Mouse (Mus musculus) MEL (cell line): ENCODE measurements around the gene Ager. TPM values are rescaled to one million over a fixed set of nuclear protein-coding genes. Genes with fewer than 3 reads are reported as not detected.

Source experiments
- DNase-seq: peaks from one replicate; pipeline ENCODE4 v3.0.0; 2011; ENCODE audit warnings: low read depth, low spot score
- H3K27ac ChIP-seq: 2 replicates; pipeline ENCODE4 v1.5.1; 2012; ENCODE audit warnings: low read depth, mild to moderate bottlenecking, control low read depth, low read length, moderate library complexity; ENCODE audit not compliant: control insufficient read depth
- H3K27me3 ChIP-seq, 2 experiments: fragments of 150-350 bp in 1 of 2; sonication (generic) in 1 of 2; 2 replicates each; pipeline ENCODE4 v1.6.1; 2012; ENCODE audit warnings: low read length in 2 of 2, mild to moderate bottlenecking in 2 of 2, improper control_type of control experiment in 1 of 2, moderate library complexity in 1 of 2; ENCODE audit not compliant: insufficient read depth in 2 of 2, control insufficient read depth in 1 of 2
- H3K36me3 ChIP-seq, 2 experiments: 2 replicates each; pipeline ENCODE4 v1.6.1; 2012 to 2014; ENCODE audit warnings: low read length in 2 of 2, improper control_type of control experiment in 1 of 2, inconsistent platforms in 1 of 2, mild to moderate bottlenecking in 1 of 2; ENCODE audit not compliant: insufficient read depth in 2 of 2, control insufficient read depth in 1 of 2
- H3K4me1 ChIP-seq, 2 experiments: fragments of 150-350 bp in 1 of 2; sonication (generic) in 1 of 2; 2 replicates each; pipeline ENCODE4 v1.6.1; 2012; ENCODE audit warnings: low read length in 2 of 2, improper control_type of control experiment in 1 of 2, mild to moderate bottlenecking in 1 of 2; ENCODE audit not compliant: insufficient read depth in 2 of 2, control insufficient read depth in 1 of 2
- H3K4me3 ChIP-seq, 2 experiments: fragments of 150-350 bp in 1 of 2; sonication (generic) in 1 of 2; 2 replicates each; pipeline ENCODE4 v1.5.1; 2012; ENCODE audit warnings: low read depth in 2 of 2, low read length in 2 of 2, mild to moderate bottlenecking in 2 of 2, moderate library complexity in 2 of 2, control low read depth in 1 of 2, improper control_type of control experiment in 1 of 2; ENCODE audit not compliant: control insufficient read depth in 1 of 2, insufficient read depth in 1 of 2
- H3K79me2 ChIP-seq: 2 replicates; pipeline ENCODE4 v1.6.1; 2012; ENCODE audit warnings: mild to moderate bottlenecking, low read length, moderate library complexity; ENCODE audit not compliant: control insufficient read depth, poor library complexity, insufficient read depth
- H3K9ac ChIP-seq: 2 replicates; pipeline ENCODE4 v1.6.1; 2012; ENCODE audit warnings: low read depth, mild to moderate bottlenecking, control low read depth, low read length, moderate library complexity; ENCODE audit not compliant: control insufficient read depth, poor library complexity, severe bottlenecking
- H3K9me3 ChIP-seq: fragments of 150-350 bp; sonication (generic); replicated peaks from 2 replicates; pipeline ENCODE4 v1.6.1; 2012; ENCODE audit warnings: mild to moderate bottlenecking, low read length, improper control_type of control experiment, moderate library complexity; ENCODE audit not compliant: insufficient read depth
- BHLHE40 ChIP-seq: IDR thresholded peaks from 2 replicates; pipeline ENCODE4 v1.6.1; 2012; ENCODE audit warnings: low read depth, mild to moderate bottlenecking, inconsistent platforms, low read length, improper control_type of control experiment, borderline replicate concordance
- CHD1 ChIP-seq: IDR thresholded peaks from 2 replicates; pipeline ENCODE4 v1.6.1; 2012; ENCODE audit warnings: low read depth, mild to moderate bottlenecking, inconsistent platforms, low read length, improper control_type of control experiment
- CTCF ChIP-seq, 3 experiments: IDR thresholded peaks in 2 of 3; conservative IDR thresholded peaks in 1 of 3; 2 replicates each; pipeline ENCODE4 v1.5.1; 2011 to 2012; ENCODE audit warnings: low read length in 3 of 3, low read depth in 2 of 3, mild to moderate bottlenecking in 2 of 3, improper control_type of control experiment in 1 of 3, inconsistent platforms in 1 of 3, mixed read lengths in 1 of 3, moderate library complexity in 1 of 3; ENCODE audit not compliant: control insufficient read depth in 1 of 3, insufficient read depth in 1 of 3, poor library complexity in 1 of 3, severe bottlenecking in 1 of 3
- E2F4 ChIP-seq: IDR thresholded peaks from 2 replicates; pipeline ENCODE4 v1.6.1; 2011; ENCODE audit warnings: low read depth, low read length, improper control_type of control experiment, borderline replicate concordance
- EP300 ChIP-seq, 2 experiments: IDR thresholded peaks; 2 replicates each; pipeline ENCODE4 v1.6.1; 2011; ENCODE audit warnings: improper control_type of control experiment in 2 of 2, low read length in 2 of 2, low read depth in 1 of 2, mild to moderate bottlenecking in 1 of 2
- HCFC1 ChIP-seq: IDR thresholded peaks from 2 replicates; pipeline ENCODE4 v1.6.1; 2012; ENCODE audit warnings: low read depth, mild to moderate bottlenecking, inconsistent platforms, low read length, improper control_type of control experiment, moderate library complexity
- MAFK ChIP-seq: IDR thresholded peaks from 2 replicates; pipeline ENCODE4 v1.6.1; 2011; ENCODE audit warnings: low read depth, mild to moderate bottlenecking, low read length, improper control_type of control experiment, borderline replicate concordance
- MAX ChIP-seq: IDR thresholded peaks from 2 replicates; pipeline ENCODE4 v1.6.1; 2011; ENCODE audit warnings: low read length, improper control_type of control experiment
- MAZ ChIP-seq: IDR thresholded peaks from 2 replicates; pipeline ENCODE4 v1.6.1; 2012; ENCODE audit warnings: low read depth, mild to moderate bottlenecking, inconsistent platforms, low read length, improper control_type of control experiment
- MEF2A ChIP-seq: IDR thresholded peaks from 2 replicates; pipeline ENCODE4 v1.6.1; 2014; ENCODE audit warnings: low read depth, mild to moderate bottlenecking, inconsistent platforms, low read length, improper control_type of control experiment; ENCODE audit not compliant: poor library complexity, insufficient replicate concordance, severe bottlenecking; ENCODE audit errors: extremely low read depth
- MXI1 ChIP-seq: IDR thresholded peaks from 2 replicates; pipeline ENCODE4 v1.6.1; 2011; ENCODE audit warnings: mild to moderate bottlenecking, low read depth, low read length, improper control_type of control experiment
- MYB ChIP-seq: IDR thresholded peaks from 2 replicates; pipeline ENCODE4 v1.6.1; 2011; ENCODE audit warnings: mild to moderate bottlenecking, low read depth, low read length, improper control_type of control experiment
- MYC ChIP-seq: IDR thresholded peaks from 2 replicates; pipeline ENCODE4 v1.6.1; 2011; ENCODE audit warnings: low read depth, mild to moderate bottlenecking, low read length, improper control_type of control experiment, moderate library complexity
- NELFE ChIP-seq: IDR thresholded peaks from 2 replicates; pipeline ENCODE4 v1.6.1; 2011; ENCODE audit warnings: low read depth, low read length, improper control_type of control experiment
- POLR2AphosphoS5 ChIP-seq: IDR thresholded peaks from 2 replicates; pipeline ENCODE4 v1.6.1; 2012; ENCODE audit warnings: low read depth, borderline replicate concordance, mild to moderate bottlenecking, inconsistent platforms, low read length, moderate library complexity, mixed read lengths
- RAD21 ChIP-seq: IDR thresholded peaks from 2 replicates; pipeline ENCODE4 v1.6.1; 2011; ENCODE audit warnings: mild to moderate bottlenecking, low read depth, low read length, improper control_type of control experiment
- RCOR1 ChIP-seq: IDR thresholded peaks from 2 replicates; pipeline ENCODE4 v1.6.1; 2012; ENCODE audit warnings: low read depth, mild to moderate bottlenecking, inconsistent platforms, low read length, improper control_type of control experiment
- SMC3 ChIP-seq: IDR thresholded peaks from 2 replicates; pipeline ENCODE4 v1.6.1; 2011; ENCODE audit warnings: low read depth, low read length, improper control_type of control experiment
- TBP ChIP-seq: IDR thresholded peaks from 2 replicates; pipeline ENCODE4 v1.8.0; 2011; ENCODE audit warnings: low read depth, low read length, improper control_type of control experiment
- UBTF ChIP-seq: IDR thresholded peaks from 2 replicates; pipeline ENCODE4 v1.6.1; 2012; ENCODE audit warnings: low read depth, mild to moderate bottlenecking, inconsistent platforms, low read length, improper control_type of control experiment, moderate library complexity, borderline replicate concordance; ENCODE audit not compliant: insufficient read depth
- USF1 ChIP-seq: IDR thresholded peaks from 2 replicates; pipeline ENCODE4 v1.6.1; 2014; ENCODE audit warnings: low read depth, mild to moderate bottlenecking, inconsistent platforms, low read length, improper control_type of control experiment, moderate library complexity
- USF2 ChIP-seq, 2 experiments: IDR thresholded peaks; 2 replicates each; pipeline ENCODE4 v1.6.1; 2011 to 2012; ENCODE audit warnings: improper control_type of control experiment in 2 of 2, low read length in 2 of 2, borderline replicate concordance in 1 of 2, inconsistent platforms in 1 of 2, low read depth in 1 of 2, mild to moderate bottlenecking in 1 of 2; ENCODE audit not compliant: insufficient read depth in 1 of 2
- ZC3H11A ChIP-seq: IDR thresholded peaks from 2 replicates; pipeline ENCODE4 v1.6.1; 2012; ENCODE audit warnings: low read depth, mild to moderate bottlenecking, inconsistent platforms, low read length, improper control_type of control experiment
- ZKSCAN1 ChIP-seq: IDR thresholded peaks from 2 replicates; pipeline ENCODE4 v1.6.1; 2012; ENCODE audit warnings: low read depth, mild to moderate bottlenecking, inconsistent platforms, low read length, improper control_type of control experiment, moderate library complexity
- ZNF384 ChIP-seq: IDR thresholded peaks from 2 replicates; pipeline ENCODE4 v1.6.1; 2012; ENCODE audit warnings: low read depth, mild to moderate bottlenecking, inconsistent platforms, low read length, improper control_type of control experiment
- polyA plus RNA-seq, 2 experiments: library from polyadenylated mRNA; stranded (reverse) in 1 of 2; unstranded in 1 of 2; fragments of >175 nt in 1 of 2; fragments of >200 nt in 1 of 2; gene quantifications; 2 replicates each; pipeline versions ENCODE4 v1.2.1 to v1.2.4; 2012; ENCODE audit warnings: low replicate concordance in 2 of 2, low read depth in 1 of 2; ENCODE audit not compliant: insufficient read length in 2 of 2, insufficient read depth in 1 of 2, missing spikeins in 1 of 2
- total RNA-seq: library from RNA; depleted of rRNA; stranded (reverse); fragments of 300-350 nt; gene quantifications from 2 replicates; pipeline ENCODE4 v1.2.3, GENCODE M21; 2012

Ager gene
- total and polyA plus RNA-seq, 3 experiments, result 0.27 to 3.7 TPM; not detected in 1

- Histone ChIP-seq H3K36me3 (peaks cover 0 to 7% of the 10 kb centered on the region in 2 experiments; a peak in 2 of 4 replicates), H3K9me3 (no peaks in the 10 kb centered on the region), H3K27ac (no peak overlapping the region), H3K4me1 (peaks cover 0 to 12% of the 10 kb centered on the region in 2 experiments; a peak in 2 of 4 replicates), H3K4me3 (no peak overlapping the region), H3K9ac (no peak overlapping the region), H3K27me3 (peaks cover 5 to 12% of the 10 kb centered on the region in 2 experiments; a peak in 3 of 4 replicates), H3K79me2 (no peaks in the 10 kb centered on the region)
- TF ChIP-seq MYB (no peak), ZNF384 (no peak), BHLHE40 (no peak), MXI1 (no peak), UBTF (no peak), ZKSCAN1 (no peak), USF1 (no peak), RAD21 (no peak), MAFK (no peak), TBP (no peak), CTCF (IDR thresholded peaks at IDR 0.05 in 2 of 3, conservative IDR thresholded peaks at IDR 0.05 in 1 of 3; ENCODE audit: control insufficient read depth in 1 of 3, insufficient read depth in 1 of 3, low read depth in 2 of 3, low read length in 3 of 3, poor library complexity in 1 of 3, severe bottlenecking in 1 of 3) (no peak), RCOR1 (no peak), MAX (no peak), POLR2AphosphoS5 (no peak), MEF2A (no peak), USF2 (IDR thresholded peaks at IDR 0.05; ENCODE audit: borderline replicate concordance in 1 of 2, insufficient read depth in 1 of 2, low read depth in 1 of 2, low read length in 2 of 2) (no peak), NELFE (no peak), ZC3H11A (no peak)
- DNase-seq, result no peak
These were observed 43.3 kb downstream of the Ager start for GRCm38 (mm10) chr17:34640778-34641601.

- peaks cover 0 to 7% of the 10 kb centered on the region in 2 experiments; a peak in 2 of 4 replicates for H3K36me3 ChIP-seq
- no peak for TF ChIP-seq HCFC1
- TF ChIP-seq MAFK, result no peak
- no peak for TF ChIP-seq MYB
- no peak for TF ChIP-seq NELFE
- no peak for TF ChIP-seq SMC3
- no peak for TF ChIP-seq RCOR1
- TF ChIP-seq BHLHE40, result no peak
- no peak for TF ChIP-seq E2F4
- no peak for TF ChIP-seq CHD1
- no peak for TF ChIP-seq MXI1
- TF ChIP-seq CTCF (IDR thresholded peaks at IDR 0.05 in 2 of 3, conservative IDR thresholded peaks at IDR 0.05 in 1 of 3; ENCODE audit: control insufficient read depth in 1 of 3, insufficient read depth in 1 of 3, low read depth in 2 of 3, low read length in 3 of 3, poor library complexity in 1 of 3, severe bottlenecking in 1 of 3), result no peak
- TF ChIP-seq MAZ, result no peak
- no peak for TF ChIP-seq EP300 (IDR thresholded peaks at IDR 0.05; ENCODE audit: low read depth in 1 of 2, low read length in 2 of 2)
- no peak for TF ChIP-seq MYC
- H3K9ac ChIP-seq, result no peak overlapping the region
- H3K9me3 ChIP-seq, result no peaks in the 10 kb centered on the region
- H3K4me1 ChIP-seq, result peaks cover 0 to 12% of the 10 kb centered on the region in 2 experiments; a peak in 2 of 4 replicates
- H3K4me3 ChIP-seq, result no peak overlapping the region
- no peaks in the 10 kb centered on the region for H3K79me2 ChIP-seq
- DNase-seq, result no peak
- H3K27ac ChIP-seq, result no peak overlapping the region
- peaks cover 5 to 9% of the 10 kb centered on the region in 2 experiments; a peak in 3 of 4 replicates for H3K27me3 ChIP-seq
These were observed 44.3 kb downstream of the Ager start for GRCm38 (mm10) chr17:34641945-34642344.
